Mouse (Mus musculus): Measurements from ENCODE around the gene Msh5. TPM values are rescaled to one million over a fixed set of nuclear protein-coding genes. Genes with fewer than 3 reads are reported as not detected.

Gene Msh5
- total RNA-seq, 2 experiments from 2014 or later, result 0.76 to 0.96 TPM

DNA sequence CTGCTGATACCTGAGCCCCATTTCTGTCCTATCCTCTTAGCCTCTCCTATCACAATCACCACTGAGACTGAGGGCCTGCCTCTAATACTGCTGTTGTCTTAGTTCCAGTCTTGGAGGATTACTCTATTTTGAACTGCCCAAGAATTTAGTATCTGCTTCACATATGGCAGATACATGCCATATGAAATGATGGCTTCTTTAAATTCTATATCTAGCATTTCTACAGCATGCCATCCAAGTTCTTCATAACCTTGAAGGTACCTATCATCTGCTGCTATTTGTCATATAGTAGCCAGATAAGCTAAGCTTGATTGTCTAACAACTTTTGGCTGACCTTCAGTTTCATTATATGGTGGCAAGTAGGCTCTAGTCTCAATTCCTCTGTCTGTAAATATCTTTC is 51.8 kb downstream of the Msh5 start:
- no peak for DNase-seq (ENCODE audit: low spot score in 2 of 2)
- intact Hi-C loops (cut with DNase I), result no loop called here

DNA sequence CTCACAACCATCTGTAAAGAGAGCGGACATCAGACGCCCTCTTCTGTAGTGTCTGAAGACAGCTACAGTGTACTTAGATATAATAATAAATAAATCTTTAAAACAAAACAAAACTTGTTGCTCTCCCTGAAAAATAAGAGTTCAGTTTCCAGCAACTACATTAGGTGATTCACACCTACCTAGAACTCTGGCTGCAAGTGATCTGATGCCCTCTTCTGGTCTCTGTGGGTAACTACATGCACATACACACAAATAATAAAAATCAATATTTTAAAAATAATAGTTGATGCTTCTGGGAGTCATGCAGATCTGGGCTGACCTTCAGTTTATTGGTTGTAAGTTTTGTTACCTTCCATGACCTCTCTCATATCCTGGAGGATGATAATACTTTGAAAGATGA is 62.3 kb downstream of the Msh5 start:
- DNase-seq (ENCODE audit: low spot score in 2 of 2), result peak in 1 of 2 experiments; percentile 24
- intact Hi-C loops (cut with DNase I), result loop anchor here (2.0 to 5.0 kb wide), 2 partner anchors 15 to 132 kb away; partner anchors contain the start of genes Nelfe and Skiv2l

DNA sequence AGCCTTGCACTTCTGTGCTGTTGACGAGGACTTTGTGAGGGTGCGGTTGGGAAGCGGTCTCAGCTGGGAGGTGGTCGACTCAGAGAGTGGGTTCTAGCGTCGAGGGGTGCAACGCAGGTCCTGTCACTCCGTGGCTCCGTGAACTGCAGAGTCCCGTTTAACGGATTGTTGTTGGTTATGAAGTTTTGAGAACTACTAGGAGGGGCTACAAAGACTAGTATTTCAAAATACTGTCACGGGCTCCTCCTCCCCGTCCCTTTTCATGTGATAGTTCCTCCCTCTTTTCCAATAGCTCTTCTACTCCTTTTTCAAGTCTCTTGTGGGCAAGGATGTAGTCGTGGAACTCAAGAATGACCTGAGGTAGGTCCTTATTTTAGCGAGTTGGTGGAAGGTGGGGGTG is 64.2 kb downstream of the Msh5 start:
- intact Hi-C loops (cut with DNase I), result loop anchor here (5.0 kb wide), 1 partner anchor 130 kb away; the partner anchor contains the start of genes Nelfe and Skiv2l
- no peak for DNase-seq (ENCODE audit: low spot score in 2 of 2)

DNA sequence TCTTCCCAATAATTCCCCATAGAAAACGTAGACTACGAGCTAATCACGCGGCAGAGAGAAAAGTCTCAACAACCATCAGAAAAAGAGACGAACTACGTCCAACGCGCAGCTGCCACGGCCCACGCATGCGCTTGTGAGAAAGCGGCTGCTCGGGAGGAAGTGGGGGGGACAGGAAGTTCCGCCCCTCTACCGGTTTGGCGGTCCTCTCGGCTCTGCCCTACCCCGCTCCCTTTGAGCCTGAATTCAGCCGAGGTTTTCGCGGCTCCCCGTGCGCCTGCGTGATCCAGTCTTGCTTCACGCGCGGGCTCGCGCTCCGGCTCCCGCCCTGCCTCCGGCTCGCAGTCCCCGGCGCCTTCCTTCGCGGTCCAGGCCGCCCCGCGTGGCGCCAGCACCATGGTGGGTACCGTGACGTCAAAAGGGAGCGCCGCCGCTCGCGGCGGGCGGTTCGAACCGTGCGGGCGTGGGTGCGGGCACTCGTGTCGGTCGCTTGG is 64.8 kb downstream of the Msh5 start, which contains the start of gene Lsm2:
TSS of gene Lsm2 (plus strand) at position 173 of the 491 bp plus-strand sequence.
- intact Hi-C loops (cut with DNase I), result loop anchor here (1.0 to 5.0 kb wide), 2 partner anchors 29 to 129 kb away; partner anchors contain the start of genes Nelfe and Skiv2l
- peak; percentile 94 to 96 for DNase-seq (ENCODE audit: low spot score in 2 of 2)

DNA sequence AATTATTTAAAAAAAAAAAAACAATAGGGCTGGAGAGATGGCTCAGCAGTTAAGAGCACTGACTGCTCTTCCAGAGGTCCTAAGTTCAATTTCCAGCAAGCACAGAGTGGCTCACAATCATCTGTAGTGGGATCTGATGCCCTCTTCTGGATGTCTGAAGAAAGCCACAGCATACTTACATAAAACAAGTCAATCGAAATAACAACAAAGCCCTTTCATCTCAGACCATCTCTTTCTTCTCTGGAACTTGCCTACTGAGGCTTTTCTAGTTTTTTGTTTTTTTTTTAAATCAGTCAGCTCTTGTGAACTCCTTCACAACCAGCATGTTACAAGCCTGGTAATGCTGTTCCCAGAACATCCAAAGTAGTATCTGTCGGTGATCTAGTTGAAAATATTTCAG is 65.9 kb downstream of the Msh5 start:
- peak; percentile 45 to 58 for DNase-seq (ENCODE audit: low spot score in 2 of 2)
- intact Hi-C loops (cut with DNase I), result loop anchor here (1.0 to 5.0 kb wide), 2 partner anchors 28 to 128 kb away; partner anchors contain the start of genes Nelfe and Skiv2l

DNA sequence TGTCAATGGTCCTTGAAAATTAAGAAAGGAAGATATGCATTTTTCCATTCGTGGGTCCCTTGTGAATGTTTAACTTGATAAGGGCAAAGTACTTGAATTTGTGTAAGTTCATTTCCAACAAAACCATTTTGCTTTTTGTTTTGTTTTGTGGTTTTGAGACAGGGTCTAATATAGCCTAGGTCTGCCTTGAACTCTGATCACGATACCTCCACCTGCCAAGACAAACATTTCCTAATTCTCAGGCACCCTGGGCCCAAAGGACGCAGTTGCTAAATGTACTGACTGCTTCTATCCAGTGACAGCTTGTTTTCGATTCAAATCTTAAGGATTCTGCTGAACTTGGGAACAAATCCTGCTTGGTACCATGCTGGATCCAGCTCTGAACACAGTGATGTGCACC is 66.9 kb downstream of the Msh5 start:
- DNase-seq (ENCODE audit: low spot score in 2 of 2), result no peak
- intact Hi-C loops (cut with DNase I), result loop anchor here (5.0 kb wide), 1 partner anchor 127 kb away; the partner anchor contains the start of genes Nelfe and Skiv2l

Other genes starting within 250 kb of the Msh5 start
- not detected for gene Cyp21a1, start 242.2 kb downstream of the Msh5 start, total RNA-seq (2021)
- 10 to 100 TPM; 52.2 to 57.6 TPM for gene Stk19, start 209.8 kb downstream of the Msh5 start, total RNA-seq (2021)
- gene Dxo, start 209.7 kb downstream of the Msh5 start, total RNA-seq (2021), result 10 to 100 TPM; 35.9 to 37.1 TPM
- 10 to 100 TPM; 64.0 to 65.9 TPM for gene Skiv2l, start 196.5 kb downstream of the Msh5 start, total RNA-seq (2021)
- 10 to 100 TPM; 30.9 to 37.9 TPM for gene Nelfe, start 196.4 kb downstream of the Msh5 start, total RNA-seq (2021)
- under 1 TPM in 1 of 2 experiments, not detected in 1; 0.30 TPM for gene Cfb, start 184.2 kb downstream of the Msh5 start, total RNA-seq (2021)
- 1 to 10 TPM; 6.9 to 7.3 TPM for gene Zbtb12, start 167.3 kb downstream of the Msh5 start, total RNA-seq (2021)
- not detected for gene Gm20547, start 164.7 kb downstream of the Msh5 start, total RNA-seq (2021)
- 1 to 10 TPM; 1.5 to 3.6 TPM for gene C2, start 148.5 kb downstream of the Msh5 start, total RNA-seq (2021)
- 100 to 1,000 TPM; 166 to 167 TPM for gene Ehmt2, start 148.3 kb downstream of the Msh5 start, total RNA-seq (2021)
- gene Slc44a4, start 132.3 kb downstream of the Msh5 start, total RNA-seq (2021), result under 1 TPM; 0.55 to 0.66 TPM
- gene Neu1, start 115.5 kb downstream of the Msh5 start, total RNA-seq (2021), result 10 to 100 TPM; 42.9 to 44.0 TPM
- 10 to 100 TPM in 1 of 2 experiments, 1 to 10 TPM in 1; 9.9 to 15.0 TPM for gene Hspa1b, start 87.5 kb downstream of the Msh5 start, total RNA-seq (2021)
- not detected for gene Gm20481, start 76.8 kb downstream of the Msh5 start, total RNA-seq (2021)
- gene Hspa1a, start 74.6 kb downstream of the Msh5 start, total RNA-seq (2021), result 10 to 100 TPM; 10.8 to 12.6 TPM
- gene Hspa1l, start 74.0 kb downstream of the Msh5 start, total RNA-seq (2021), result under 1 TPM; 0.27 to 0.34 TPM
- 10 to 100 TPM; 17.3 to 18.0 TPM for gene Lsm2, start 64.9 kb downstream of the Msh5 start, total RNA-seq (2021)
- 10 to 100 TPM; 38.0 to 44.7 TPM for gene Vars, start 45.8 kb downstream of the Msh5 start, total RNA-seq (2021)
- gene Vwa7, start 30.2 kb downstream of the Msh5 start, total RNA-seq (2021), result under 1 TPM; 0.30 to 0.37 TPM
- gene Sapcd1, start 18.7 kb downstream of the Msh5 start, total RNA-seq (2021), result under 1 TPM; 0.60 to 0.83 TPM
- gene Clic1, start 3.2 kb upstream of the Msh5 start, total RNA-seq (2021), result 10 to 100 TPM in 1 of 2 experiments, 1 to 10 TPM in 1; 9.9 to 11.6 TPM
- 10 to 100 TPM; 12.1 to 12.5 TPM for gene Ddah2, start 12.3 kb upstream of the Msh5 start, total RNA-seq (2021)
- gene Ly6g6c, start 18.6 kb upstream of the Msh5 start, total RNA-seq (2021), result not detected
- gene Mpig6b, start 19.4 kb upstream of the Msh5 start, total RNA-seq (2021), result not detected
- 1 to 10 TPM; 2.4 to 2.7 TPM for gene Ly6g6e, start 30.2 kb upstream of the Msh5 start, total RNA-seq (2021)
- 1 to 10 TPM in 1 of 2 experiments, under 1 TPM in 1; 0.69 to 1.9 TPM for gene Ly6g6d, start 31.3 kb upstream of the Msh5 start, total RNA-seq (2021)
- gene Ly6g6f, start 38.9 kb upstream of the Msh5 start, total RNA-seq (2021), result not detected
- gene Abhd16a, start 42.5 kb upstream of the Msh5 start, total RNA-seq (2021), result 100 to 1,000 TPM; 107 to 109 TPM
- not detected for gene Ly6g5c, start 61.5 kb upstream of the Msh5 start, total RNA-seq (2021)
- gene Ly6g5b, start 68.7 kb upstream of the Msh5 start, total RNA-seq (2021), result under 1 TPM; 0.69 to 0.94 TPM
- gene Gpank1, start 74.7 kb upstream of the Msh5 start, total RNA-seq (2021), result 10 to 100 TPM; 13.1 to 15.2 TPM
- 100 to 1,000 TPM; 183 to 185 TPM for gene Csnk2b, start 75.3 kb upstream of the Msh5 start, total RNA-seq (2021)
- 10 to 100 TPM; 24.1 to 29.8 TPM for gene D17H6S53E, start 79.6 kb upstream of the Msh5 start, total RNA-seq (2021)
- gene Apom, start 85.3 kb upstream of the Msh5 start, total RNA-seq (2021), result not detected
- 100 to 1,000 TPM; 286 to 292 TPM for gene Bag6, start 88.4 kb upstream of the Msh5 start, total RNA-seq (2021)
- gene Prrc2a, start 118.2 kb upstream of the Msh5 start, total RNA-seq (2021), result 100 to 1,000 TPM; 268 to 285 TPM
- 10 to 100 TPM; 10.8 to 11.1 TPM for gene Aif1, start 129.3 kb upstream of the Msh5 start, total RNA-seq (2021)
- gene Lst1, start 141.7 kb upstream of the Msh5 start, total RNA-seq (2021), result 10 to 100 TPM in 1 of 2 experiments, 1 to 10 TPM in 1; 6.1 to 10.1 TPM
- gene Ltb, start 147.7 kb upstream of the Msh5 start, total RNA-seq (2021), result under 1 TPM; 0.64 to 0.99 TPM
- not detected for gene Tnf, start 155.3 kb upstream of the Msh5 start, total RNA-seq (2021)
- gene Lta, start 158.6 kb upstream of the Msh5 start, total RNA-seq (2021), result under 1 TPM; 0.34 to 0.39 TPM
- not detected for gene Gm16181, start 174.1 kb upstream of the Msh5 start, total RNA-seq (2021)
- 100 to 1,000 TPM; 514 to 578 TPM for gene Atp6v1g2, start 186.9 kb upstream of the Msh5 start, total RNA-seq (2021)
- 10 to 100 TPM; 11.7 to 12.8 TPM for gene Nfkbil1, start 189.0 kb upstream of the Msh5 start, total RNA-seq (2021)
- gene Ddx39b, start 195.0 kb upstream of the Msh5 start, total RNA-seq (2021), result 100 to 1,000 TPM; 207 to 209 TPM
- 10 to 100 TPM; 18.5 to 18.7 TPM for gene H2-D1, start 216.0 kb upstream of the Msh5 start, total RNA-seq (2021)